Mouse (Mus musculus): Measurements from ENCODE around the gene Hs3st2.
A peak's percentile ranks its signal among the peaks of the same experiment; 100 is the strongest.

Gene Hs3st2

GRCm38 (mm10) chr7:121458075-121458474 lies 66.4 kb downstream of the Hs3st2 start:
- ATAC-seq (ENCODE audit: low TSS enrichment), result no peak

GRCm38 (mm10) chr7:121460626-121461025 lies 69.0 kb downstream of the Hs3st2 start:
- ATAC-seq (ENCODE audit: low TSS enrichment), result no peak

GRCm38 (mm10) chr7:121464441-121464840 lies 72.8 kb downstream of the Hs3st2 start:
- ATAC-seq (ENCODE audit: low TSS enrichment), result no peak

GRCm38 (mm10) chr7:121465111-121465510 lies 73.5 kb downstream of the Hs3st2 start:
- no peak for ATAC-seq (ENCODE audit: low TSS enrichment)

- ATAC-seq (ENCODE audit: low TSS enrichment), result no peak
Measured at GRCm38 (mm10) chr7:121466331-121466730, 74.7 kb downstream of the Hs3st2 start.

GRCm38 (mm10) chr7:121469435-121469834 lies 77.8 kb downstream of the Hs3st2 start:
- no peak for ATAC-seq (ENCODE audit: low TSS enrichment)

GRCm38 (mm10) chr7:121478302-121478701 lies 86.6 kb downstream of the Hs3st2 start:
- ATAC-seq (ENCODE audit: low TSS enrichment), result no peak

GRCm38 (mm10) chr7:121480106-121480505 lies 88.4 kb downstream of the Hs3st2 start:
- no peak for ATAC-seq (ENCODE audit: low TSS enrichment)

- ATAC-seq (ENCODE audit: low TSS enrichment), result 0 out of 2 replicates have a peak, but pooled peaks have one; percentile 10
Measured at GRCm38 (mm10) chr7:121484590-121484989, 92.9 kb downstream of the Hs3st2 start.

GRCm38 (mm10) chr7:121485266-121485665 lies 93.6 kb downstream of the Hs3st2 start:
- ATAC-seq (ENCODE audit: low TSS enrichment), result peak; percentile 69

- ATAC-seq (ENCODE audit: low TSS enrichment), result peak; percentile 76
Measured at GRCm38 (mm10) chr7:121487291-121487690, 95.6 kb downstream of the Hs3st2 start.

- ATAC-seq (ENCODE audit: low TSS enrichment), result peak; percentile 51
Measured at GRCm38 (mm10) chr7:121489401-121489800, 97.7 kb downstream of the Hs3st2 start.

GRCm38 (mm10) chr7:121491455-121492005 lies 99.9 kb downstream of the Hs3st2 start:
- ATAC-seq (ENCODE audit: low TSS enrichment), result no peak

GRCm38 (mm10) chr7:121500516-121500915 lies 108.9 kb downstream of the Hs3st2 start:
- no peak for ATAC-seq (ENCODE audit: low TSS enrichment)

- ATAC-seq (ENCODE audit: low TSS enrichment), result peak; percentile 83
Measured at GRCm38 (mm10) chr7:121501666-121502065, 110.0 kb downstream of the Hs3st2 start.

GRCm38 (mm10) chr7:121516727-121517126 lies 125.1 kb downstream of the Hs3st2 start:
- ATAC-seq (ENCODE audit: low TSS enrichment), result no peak

GRCm38 (mm10) chr7:121517165-121517591 lies 125.5 kb downstream of the Hs3st2 start:
- peak; percentile 72 for ATAC-seq (ENCODE audit: low TSS enrichment)

- no peak for ATAC-seq (ENCODE audit: low TSS enrichment)
Measured at GRCm38 (mm10) chr7:121522125-121522524, 130.5 kb downstream of the Hs3st2 start.

GRCm38 (mm10) chr7:121529023-121529422 lies 137.4 kb downstream of the Hs3st2 start:
- ATAC-seq (ENCODE audit: low TSS enrichment), result peak; percentile 58; the same call in 1 of the 2 replicates

GRCm38 (mm10) chr7:121533639-121534038 lies 142.0 kb downstream of the Hs3st2 start:
- ATAC-seq (ENCODE audit: low TSS enrichment), result peak; percentile 76; the same call in 1 of the 2 replicates

GRCm38 (mm10) chr7:121534386-121534785 lies 142.7 kb downstream of the Hs3st2 start:
- no peak; the same call in 1 of the 2 replicates for ATAC-seq (ENCODE audit: low TSS enrichment)

- no peak for ATAC-seq (ENCODE audit: low TSS enrichment)
Measured at GRCm38 (mm10) chr7:121535987-121536386, 144.3 kb downstream of the Hs3st2 start.

- peak; percentile 76 for ATAC-seq (ENCODE audit: low TSS enrichment)
Measured at GRCm38 (mm10) chr7:121539405-121540275, 148.0 kb downstream of the Hs3st2 start.

All from frontal cortex, adult (tissue).